25 mouse cellular contexts compared by ENCODE assay signal in the genomic region with DNA sequence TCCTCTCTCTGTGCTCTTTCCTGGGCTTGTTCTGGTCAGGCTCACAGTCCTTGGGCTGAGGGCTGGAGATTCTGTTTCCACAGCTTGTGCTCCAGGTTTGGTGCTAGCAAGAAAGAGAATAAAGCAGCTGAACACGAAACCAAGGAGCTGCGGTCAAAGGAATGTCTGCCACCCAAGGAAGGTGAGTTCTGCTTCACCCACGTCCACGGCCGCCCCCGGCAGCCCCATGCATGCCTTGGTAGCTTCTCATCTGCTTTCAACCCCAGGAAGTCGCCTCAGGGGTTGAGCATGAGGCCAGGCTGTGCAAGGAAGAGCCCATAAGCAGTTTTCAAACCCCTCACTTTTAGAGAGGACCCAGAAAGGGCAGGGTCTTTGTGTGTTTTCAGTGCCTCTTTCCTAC. TPM values are rescaled to one million over a fixed set of nuclear protein-coding genes. Genes with fewer than 3 reads are reported as not detected.
"Had no signal": no experiment of that assay in that cellular context is flagged by ENCODE, and none has a peak within 500 bp of the region (broad histone marks: within the 10 kb centered on the region; RNA-seq: fewer than 3 reads in every experiment).

No protein-coding gene starts in this region.

- DNase-seq: lung, adult 2 months; lung, postnatal 14 days; lung, postnatal 36 days; retina, postnatal 1 day; right cerebral cortex, adult 18-20 months; right cerebral cortex, postnatal 25 days; right cerebral cortex, postnatal 4 days; spleen, adult 18-20 months; thymus, adult 18-20 months; thymus, postnatal 14 days; thymus, postnatal 36 days had no signal

- H3K27me3 ChIP-seq: lung, embryonic 15.5 days; megakaryocyte, embryonic 14.5 days; midbrain, embryonic 13.5 days; midbrain, embryonic 15.5 days; neural tube, embryonic 12.5 days had no signal

- H3K9ac ChIP-seq: lung, embryonic 15.5 days; midbrain, embryonic 13.5 days; midbrain, embryonic 15.5 days; neural tube, embryonic 12.5 days had no signal

- ATAC-seq: lung, postnatal 0 days; midbrain, embryonic 13.5 days; midbrain, embryonic 15.5 days had no signal

- H3K36me3 ChIP-seq: midbrain, embryonic 13.5 days; midbrain, embryonic 15.5 days; neural tube, embryonic 12.5 days had no signal

- H3K9me3 ChIP-seq: lung, embryonic 15.5 days; megakaryocyte, embryonic 14.5 days; midbrain, embryonic 13.5 days; midbrain, embryonic 15.5 days; neural tube, embryonic 12.5 days had no signal

- H3K4me3 ChIP-seq: lung, embryonic 15.5 days; megakaryocyte, embryonic 14.5 days; midbrain, embryonic 13.5 days; midbrain, embryonic 15.5 days; neural tube, embryonic 12.5 days had no signal

- H3K27ac ChIP-seq: lung, embryonic 15.5 days; macrophage; midbrain, embryonic 13.5 days; midbrain, embryonic 15.5 days; neural tube, embryonic 12.5 days had no signal

- H3K4me2 ChIP-seq: lung, embryonic 15.5 days; midbrain, embryonic 11.5 days; midbrain, embryonic 13.5 days; midbrain, embryonic 15.5 days; neural tube, embryonic 12.5 days had no signal

- H3K4me1 ChIP-seq: lung, embryonic 15.5 days; midbrain, embryonic 13.5 days; midbrain, embryonic 15.5 days; neural tube, embryonic 12.5 days had no signal

RNA-seq across cellular contexts. Expression of a gene that starts 32.0 kb away (rescaled TPM):
- total RNA-seq: midbrain, postnatal 0 days had no signal
- polyA plus RNA-seq: lung, postnatal 0 days; midbrain, postnatal 0 days; neural tube, embryonic 14.5 days; stomach, embryonic 14.5 days had no signal

RNA-seq across cellular contexts. Expression of a gene that starts 39.8 kb away (rescaled TPM):
- total RNA-seq: midbrain, postnatal 0 days; monocyte, adult 5-6 weeks; neutrophil, adult 5-6 weeks had no signal
- polyA plus RNA-seq: lung, adult 2 months; lung, embryonic 15.5 days; lung, postnatal 0 days; macrophage; midbrain, embryonic 11.5 days; midbrain, embryonic 13.5 days; midbrain, embryonic 15.5 days; midbrain, postnatal 0 days; neural tube, embryonic 14.5 days; small intestine, adult 2 months; stomach, embryonic 14.5 days had no signal
